Mouse (Mus musculus): ENCODE measurements at regions not wholly inside any gene's neighbourhood (a gene's known extent, or its start where the extent isn't known, plus 50 kb on each side); places are given as distances from the start of the nearest gene placed in this dataset.

- no peak for DNase-seq (ENCODE audit: low spot score in 2 of 2)
These were observed 161.5 kb downstream of the Ajap1 start for GRCm38 (mm10) chr4:153321085-153321484.

GRCm38 (mm10) chr4:153320602-153321001 is 162.0 kb downstream of the Ajap1 start:
- DNase-seq (ENCODE audit: low spot score in 2 of 2): no peak

GRCm38 (mm10) chr4:153316964-153317724 is 165.5 kb downstream of the Ajap1 start:
- DNase-seq (ENCODE audit: low spot score in 2 of 2): no peak

- DNase-seq (ENCODE audit: low spot score in 2 of 2): no peak
These were observed 166.1 kb downstream of the Ajap1 start for GRCm38 (mm10) chr4:153316519-153316918.

GRCm38 (mm10) chr4:153313961-153314360 is 168.7 kb downstream of the Ajap1 start:
- no peak for DNase-seq (ENCODE audit: low spot score in 2 of 2)

GRCm38 (mm10) chr4:153311574-153311973 is 171.0 kb downstream of the Ajap1 start:
- DNase-seq (ENCODE audit: low spot score in 2 of 2): no peak

GRCm38 (mm10) chr4:153310641-153311040 is 172.0 kb downstream of the Ajap1 start:
- no peak for DNase-seq (ENCODE audit: low spot score in 2 of 2)

GRCm38 (mm10) chr4:153303521-153303920 is 179.1 kb downstream of the Ajap1 start:
- no peak for DNase-seq (ENCODE audit: low spot score in 2 of 2)

GRCm38 (mm10) chr4:153302855-153303254 is 179.8 kb downstream of the Ajap1 start:
- no peak for DNase-seq (ENCODE audit: low spot score in 2 of 2)

- DNase-seq (ENCODE audit: low spot score in 2 of 2): no peak
These were observed 184.3 kb downstream of the Ajap1 start for GRCm38 (mm10) chr4:153298277-153298676.

- DNase-seq (ENCODE audit: low spot score in 2 of 2): no peak
These were observed 187.8 kb downstream of the Ajap1 start for GRCm38 (mm10) chr4:153294828-153295227.

- no peak for DNase-seq (ENCODE audit: low spot score in 2 of 2)
These were observed 189.5 kb downstream of the Ajap1 start for GRCm38 (mm10) chr4:153293137-153293536.

- DNase-seq (ENCODE audit: low spot score in 2 of 2): no peak
These were observed 194.2 kb downstream of the Ajap1 start for GRCm38 (mm10) chr4:153288362-153288761.

GRCm38 (mm10) chr4:153284209-153284608 is 198.4 kb downstream of the Ajap1 start:
- no peak for DNase-seq (ENCODE audit: low spot score in 2 of 2)

- no peak for DNase-seq (ENCODE audit: low spot score in 2 of 2)
These were observed 206.0 kb downstream of the Ajap1 start for GRCm38 (mm10) chr4:153276571-153276970.

- no peak for DNase-seq (ENCODE audit: low spot score in 2 of 2)
These were observed 211.2 kb downstream of the Ajap1 start for GRCm38 (mm10) chr4:153271376-153271775.

GRCm38 (mm10) chr4:153263216-153263805 is 219.3 kb downstream of the Ajap1 start:
- DNase-seq (ENCODE audit: low spot score in 2 of 2): no peak

GRCm38 (mm10) chr4:153260941-153261557 is 221.6 kb downstream of the Ajap1 start:
- no peak for DNase-seq (ENCODE audit: low spot score in 2 of 2)

- DNase-seq (ENCODE audit: low spot score in 2 of 2): no peak
These were observed 230.7 kb downstream of the Ajap1 start for GRCm38 (mm10) chr4:153251943-153252342.

GRCm38 (mm10) chr4:153251311-153251710 is 231.3 kb downstream of the Ajap1 start:
- DNase-seq (ENCODE audit: low spot score in 2 of 2): no peak

GRCm38 (mm10) chr4:153236680-153237079 is 245.9 kb downstream of the Ajap1 start:
- DNase-seq (ENCODE audit: low spot score in 2 of 2): no peak

- DNase-seq (ENCODE audit: low spot score in 2 of 2): no peak
These were observed 248.8 kb downstream of the Ajap1 start for GRCm38 (mm10) chr4:153233762-153234161.
